Mouse (Mus musculus) heart, embryonic 14.5 days (tissue): ENCODE data around the gene Popdc2. TPM values are rescaled to one million over a fixed set of nuclear protein-coding genes. Genes with fewer than 3 reads are reported as not detected.

Experiments used
- ATAC-seq: fragments of 200-750 bp; cut with Nextera tagmentation; 2 replicates; pipeline ENCODE4 v1.8.0; 2017; ENCODE audit warnings: low read depth, moderate TSS enrichment; ENCODE audit not compliant: insufficient number of reproducible peaks, insufficient read depth, low FRiP score
- H3K27ac ChIP-seq, 2 experiments: fragments of 200-500 bp in 1 of 2; fragments of 300-500 bp in 1 of 2; sonication (generic) in 1 of 2; replicated peaks in 1 of 2; 2 replicates each; pipeline ENCODE4 v1.5.1; 2012 to 2014; ENCODE audit warnings: low read depth in 2 of 2, low read length in 2 of 2, control low read depth in 1 of 2, mild to moderate bottlenecking in 1 of 2, mixed read lengths in 1 of 2; ENCODE audit not compliant: control insufficient read depth in 1 of 2, insufficient read depth in 1 of 2
- H3K27me3 ChIP-seq: fragments of 300-500 bp; sonication (generic); 2 replicates; pipeline ENCODE4 v1.6.1; 2014; ENCODE audit warnings: mild to moderate bottlenecking, low read length, control low read depth; ENCODE audit not compliant: control insufficient read depth, insufficient read depth
- H3K36me3 ChIP-seq: fragments of 300-500 bp; sonication (generic); 2 replicates; pipeline ENCODE4 v1.6.1; 2014; ENCODE audit warnings: mild to moderate bottlenecking, control low read depth, low read length, mixed read lengths; ENCODE audit not compliant: control insufficient read depth, insufficient read depth
- H3K4me1 ChIP-seq, 2 experiments: fragments of 200-500 bp in 1 of 2; fragments of 300-500 bp in 1 of 2; sonication (generic) in 1 of 2; 2 replicates each; pipeline ENCODE4 v1.6.1; 2012 to 2014; ENCODE audit warnings: low read length in 2 of 2, control low read depth in 1 of 2, mixed read lengths in 1 of 2; ENCODE audit not compliant: control insufficient read depth in 2 of 2, insufficient read depth in 2 of 2
- H3K4me2 ChIP-seq: fragments of 300-500 bp; sonication (generic); 2 replicates; pipeline ENCODE4 v1.6.1; 2014; ENCODE audit warnings: mild to moderate bottlenecking, low read length
- H3K4me3 ChIP-seq, 2 experiments: fragments of 200-500 bp in 1 of 2; fragments of 300-500 bp in 1 of 2; sonication (generic) in 1 of 2; 2 replicates each; pipeline ENCODE4 v1.5.1; 2012 to 2014; ENCODE audit warnings: low read length in 2 of 2, mild to moderate bottlenecking in 2 of 2, control low read depth in 1 of 2, low read depth in 1 of 2, moderate library complexity in 1 of 2; ENCODE audit not compliant: control insufficient read depth in 1 of 2, insufficient read depth in 1 of 2
- H3K9ac ChIP-seq: fragments of 300-500 bp; sonication (generic); 2 replicates; pipeline ENCODE4 v1.6.1; 2014; ENCODE audit warnings: mild to moderate bottlenecking, low read length
- H3K9me3 ChIP-seq: fragments of 300-500 bp; sonication (generic); 2 replicates; pipeline ENCODE4 v1.6.1; 2016; ENCODE audit warnings: low read length, control low read depth; ENCODE audit not compliant: control insufficient read depth
- WGBS: fragments of 180-500 bp; shearing (Covaris S2); extraction: QIAGEN DNeasy Blood & Tissue Kit; methylation state at CpG from one replicate; pipeline ENCODE4 v1.1.7; 2014; 5-methylcytosine and 5-hydroxymethylcytosine counted together
- polyA plus RNA-seq: library from polyadenylated mRNA; unstranded; fragments of >200 nt; fragmentation: Nextera tagmentation; extraction: Ambion mirVana; gene quantifications from 2 replicates; pipeline ENCODE4 v1.2.1, GENCODE M21; 2014

The Popdc2 gene
- polyA plus RNA-seq, 1 experiment from 2014 or later = 364 TPM

DNA sequence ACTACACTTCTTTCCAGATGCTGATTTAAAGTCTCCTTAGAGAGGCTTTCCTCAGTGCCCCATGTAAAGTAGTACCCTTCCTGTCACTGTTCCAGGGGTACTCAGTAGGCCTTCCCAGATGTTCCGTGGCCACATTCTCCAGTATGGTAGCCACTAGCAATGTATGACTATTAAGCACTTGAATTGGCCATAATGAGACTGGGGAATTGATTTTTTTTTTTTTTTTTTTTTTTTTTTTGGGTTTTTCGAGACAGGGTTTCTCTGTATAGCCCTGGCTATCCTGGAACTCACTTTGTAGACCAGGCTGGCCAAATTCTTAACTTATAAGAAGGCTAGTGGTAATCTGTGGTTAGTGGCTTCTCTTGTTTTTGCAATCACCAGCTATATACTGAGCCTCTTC, 12.1 kb upstream of the Popdc2 start:
- Histone ChIP-seq H3K4me1 (peaks cover 17 to 65% of the 10 kb centered on the region in 2 experiments), H3K9ac (no peak overlapping the region; the same call in 1 of the 2 replicates), H3K27me3 (no peaks in the 10 kb centered on the region)

GRCm38 (mm10) chr16:38350361-38350855, 11.6 kb upstream of the Popdc2 start:
- Histone ChIP-seq H3K27ac (peak overlapping the region; percentile 85), H3K4me1 (peaks cover 17 to 60% of the 10 kb centered on the region in 2 experiments), H3K4me2 (peak overlapping the region; percentile 36), H3K9ac (peak overlapping the region; percentile 34; the same call in 1 of the 2 replicates), H3K4me3 (no peak overlapping the region; a peak in 2 of 4 replicates), H3K27me3 (no peaks in the 10 kb centered on the region), H3K36me3 (peaks cover 40% of the 10 kb centered on the region), H3K9me3 (no peaks in the 10 kb centered on the region)
- peak; percentile 84 for ATAC-seq
- 6% methylated on average over 7 of the region's 7 CpGs for WGBS

More for the DNA sequence above, 12.1 kb upstream of the Popdc2 start:
- 68% methylated on average over 2 of the region's 2 CpGs for WGBS
- peak overlapping the region; percentile 36 for H3K4me2 ChIP-seq
- no peaks in the 10 kb centered on the region for H3K9me3 ChIP-seq
- peaks cover 40% of the 10 kb centered on the region for H3K36me3 ChIP-seq
- H3K4me3 ChIP-seq = no peak overlapping the region; a peak in 1 of 4 replicates
- no peak for ATAC-seq
- H3K27ac ChIP-seq = peak overlapping the region; percentile 85

DNA sequence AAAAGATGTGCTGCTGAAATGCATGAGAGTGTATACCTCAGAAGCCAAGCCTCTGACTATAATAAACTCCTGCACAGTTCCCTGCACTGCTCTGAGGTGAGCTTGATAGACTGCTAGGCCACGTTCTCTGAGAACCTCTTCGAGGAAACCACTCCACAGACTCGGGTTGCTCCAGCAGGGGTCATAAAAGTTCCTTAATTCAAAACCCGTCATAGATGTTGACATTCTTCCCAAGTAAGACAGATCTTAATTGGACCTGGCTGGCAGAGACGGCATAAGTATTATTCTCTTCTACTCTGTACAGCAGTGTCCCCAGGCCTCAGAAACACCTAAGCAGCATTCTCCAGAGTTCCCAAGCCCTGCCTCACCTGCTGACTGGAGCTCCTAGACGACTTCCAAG, 11.1 kb upstream of the Popdc2 start:
- WGBS = 27% methylated on average over 6 of the region's 6 CpGs
- H3K9ac ChIP-seq = peak overlapping the region; percentile 3; the same call in 1 of the 2 replicates
- peak overlapping the region; percentile 36 for H3K4me2 ChIP-seq
- H3K4me1 ChIP-seq = peaks cover 17 to 60% of the 10 kb centered on the region in 2 experiments
- peaks cover 42% of the 10 kb centered on the region for H3K36me3 ChIP-seq
- H3K4me3 ChIP-seq = no peak overlapping the region
- no peaks in the 10 kb centered on the region for H3K9me3 ChIP-seq
- no peaks in the 10 kb centered on the region for H3K27me3 ChIP-seq
- no peak for ATAC-seq
- peak overlapping the region; percentile 85 for H3K27ac ChIP-seq

- 33% methylated on average over 7 of the region's 7 CpGs for WGBS
- H3K9ac ChIP-seq = peak overlapping the region; percentile 57
Measured at GRCm38 (mm10) chr16:38352031-38352430, 10.0 kb upstream of the Popdc2 start.

GRCm38 (mm10) chr16:38352851-38353250, 9.2 kb upstream of the Popdc2 start:
- Histone ChIP-seq H3K36me3 (peaks cover 47% of the 10 kb centered on the region), H3K27ac (no peak overlapping the region), H3K4me3 (no peak overlapping the region)

More at GRCm38 (mm10) chr16:38352031-38352430, 10.0 kb upstream of the Popdc2 start:
- H3K27ac ChIP-seq = peak overlapping the region; percentile 60 to 85
- no peak for ATAC-seq
- H3K4me3 ChIP-seq = no peak overlapping the region
- peaks cover 19 to 56% of the 10 kb centered on the region in 2 experiments for H3K4me1 ChIP-seq
- no peaks in the 10 kb centered on the region for H3K9me3 ChIP-seq
- H3K4me2 ChIP-seq = peak overlapping the region; percentile 37
- H3K36me3 ChIP-seq = peaks cover 47% of the 10 kb centered on the region
- H3K27me3 ChIP-seq = no peaks in the 10 kb centered on the region

DNA sequence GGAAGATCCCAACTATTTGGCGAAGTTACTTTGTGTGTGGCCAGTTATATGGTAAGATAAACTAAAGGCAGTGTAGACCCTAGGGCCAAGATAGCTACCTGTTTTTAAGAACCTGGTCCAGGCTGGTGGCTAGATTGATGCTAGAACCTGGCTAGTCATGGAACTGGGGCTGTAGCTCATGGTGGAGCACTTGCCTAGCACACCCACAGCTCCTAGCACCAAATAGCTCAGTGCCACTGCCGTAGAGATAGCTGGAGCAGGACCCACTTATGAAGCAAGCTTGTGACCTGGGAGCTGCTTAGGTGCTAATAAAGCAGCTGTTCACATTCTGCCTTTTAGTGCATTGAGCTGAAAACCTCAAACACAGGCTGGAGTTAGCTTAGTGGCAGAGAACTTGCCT, 8.4 kb upstream of the Popdc2 start:
- Histone ChIP-seq H3K9ac (no peak overlapping the region), H3K4me3 (no peak overlapping the region), H3K9me3 (no peaks in the 10 kb centered on the region), H3K27me3 (no peaks in the 10 kb centered on the region), H3K4me1 (peaks cover 19 to 44% of the 10 kb centered on the region in 2 experiments), H3K27ac (0 out of 4 replicates have a peak overlapping the region, but pooled peaks have one; percentile 11 to 27), H3K36me3 (peaks cover 47% of the 10 kb centered on the region), H3K4me2 (no peak overlapping the region)
- ATAC-seq = no peak
- whole genome bisulfite sequencing = 65% methylated on average over 2 of the region's 2 CpGs

More at GRCm38 (mm10) chr16:38352851-38353250, 9.2 kb upstream of the Popdc2 start:
- no peaks in the 10 kb centered on the region for H3K9me3 ChIP-seq
- no peaks in the 10 kb centered on the region for H3K27me3 ChIP-seq
- no peak overlapping the region for H3K9ac ChIP-seq
- no peak overlapping the region for H3K4me2 ChIP-seq
- H3K4me1 ChIP-seq = peaks cover 19 to 51% of the 10 kb centered on the region in 2 experiments
- ATAC-seq = no peak

DNA sequence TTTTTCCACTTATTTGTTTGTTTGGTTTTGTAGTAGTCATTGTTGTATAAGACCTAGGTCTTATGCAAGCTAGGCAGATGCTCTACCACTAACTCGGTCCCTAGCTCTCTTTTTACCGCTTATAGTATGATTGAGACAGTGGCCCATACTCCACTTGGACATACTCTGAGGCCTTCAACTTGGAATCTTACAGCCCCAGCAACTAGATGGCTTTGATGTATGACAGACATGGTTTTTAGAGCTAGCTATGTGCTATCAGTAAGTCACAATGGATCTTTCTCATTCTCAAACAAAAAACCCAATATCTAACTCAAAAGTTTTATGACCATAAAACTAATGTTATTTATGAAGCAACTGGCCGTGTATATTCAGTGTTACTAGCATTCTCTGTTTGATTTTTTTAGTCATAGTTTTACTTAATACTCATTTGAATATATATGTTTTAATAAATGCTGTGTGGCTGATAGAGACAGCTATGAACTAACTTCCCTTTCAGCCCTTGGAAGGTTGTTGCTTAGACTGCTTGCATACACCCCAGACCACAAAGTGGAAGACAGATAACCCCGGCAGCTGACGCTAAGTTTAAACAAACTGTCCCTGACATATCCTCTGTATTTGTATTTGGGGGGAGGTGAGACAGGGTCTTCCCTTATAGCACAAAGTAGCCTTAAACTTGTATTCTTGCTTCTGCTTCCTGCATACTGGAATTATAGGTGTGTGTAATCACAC, 7.7 kb upstream of the Popdc2 start:
- Histone ChIP-seq H3K4me1 (peaks cover 19 to 47% of the 10 kb centered on the region in 2 experiments), H3K36me3 (peaks cover 41% of the 10 kb centered on the region), H3K27me3 (no peaks in the 10 kb centered on the region), H3K9me3 (no peaks in the 10 kb centered on the region), H3K9ac (no peak overlapping the region), H3K4me2 (no peak overlapping the region), H3K4me3 (no peak overlapping the region), H3K27ac (no peak overlapping the region)
- no peak for ATAC-seq
- WGBS = 61% methylated on average over 5 of the region's 5 CpGs
